Mouse (Mus musculus) MEL (cell line): ENCODE data around the gene Wnt1. TPM values are rescaled to one million over a fixed set of nuclear protein-coding genes. Genes with fewer than 3 reads are reported as not detected.

Experiments
- DNase-seq: peaks from one replicate; pipeline ENCODE4 v3.0.0; 2011; ENCODE audit warnings: low read depth, low spot score
- H3K27ac ChIP-seq: 2 replicates; pipeline ENCODE4 v1.5.1; 2012; ENCODE audit warnings: low read depth, mild to moderate bottlenecking, control low read depth, low read length, moderate library complexity; ENCODE audit not compliant: control insufficient read depth
- H3K27me3 ChIP-seq, 2 experiments: fragments of 150-350 bp in 1 of 2; sonication (generic) in 1 of 2; 2 replicates each; pipeline ENCODE4 v1.6.1; 2012; ENCODE audit warnings: low read length in 2 of 2, mild to moderate bottlenecking in 2 of 2, improper control_type of control experiment in 1 of 2, moderate library complexity in 1 of 2; ENCODE audit not compliant: insufficient read depth in 2 of 2, control insufficient read depth in 1 of 2
- H3K36me3 ChIP-seq, 2 experiments: 2 replicates each; pipeline ENCODE4 v1.6.1; 2012 to 2014; ENCODE audit warnings: low read length in 2 of 2, improper control_type of control experiment in 1 of 2, inconsistent platforms in 1 of 2, mild to moderate bottlenecking in 1 of 2; ENCODE audit not compliant: insufficient read depth in 2 of 2, control insufficient read depth in 1 of 2
- H3K4me1 ChIP-seq, 2 experiments: fragments of 150-350 bp in 1 of 2; sonication (generic) in 1 of 2; 2 replicates each; pipeline ENCODE4 v1.6.1; 2012; ENCODE audit warnings: low read length in 2 of 2, improper control_type of control experiment in 1 of 2, mild to moderate bottlenecking in 1 of 2; ENCODE audit not compliant: insufficient read depth in 2 of 2, control insufficient read depth in 1 of 2
- H3K4me3 ChIP-seq, 2 experiments: fragments of 150-350 bp in 1 of 2; sonication (generic) in 1 of 2; 2 replicates each; pipeline ENCODE4 v1.5.1; 2012; ENCODE audit warnings: low read depth in 2 of 2, low read length in 2 of 2, mild to moderate bottlenecking in 2 of 2, moderate library complexity in 2 of 2, control low read depth in 1 of 2, improper control_type of control experiment in 1 of 2; ENCODE audit not compliant: control insufficient read depth in 1 of 2, insufficient read depth in 1 of 2
- H3K79me2 ChIP-seq: 2 replicates; pipeline ENCODE4 v1.6.1; 2012; ENCODE audit warnings: mild to moderate bottlenecking, low read length, moderate library complexity; ENCODE audit not compliant: control insufficient read depth, poor library complexity, insufficient read depth
- H3K9ac ChIP-seq: 2 replicates; pipeline ENCODE4 v1.6.1; 2012; ENCODE audit warnings: low read depth, mild to moderate bottlenecking, control low read depth, low read length, moderate library complexity; ENCODE audit not compliant: control insufficient read depth, poor library complexity, severe bottlenecking
- H3K9me3 ChIP-seq: fragments of 150-350 bp; sonication (generic); replicated peaks from 2 replicates; pipeline ENCODE4 v1.6.1; 2012; ENCODE audit warnings: mild to moderate bottlenecking, low read length, improper control_type of control experiment, moderate library complexity; ENCODE audit not compliant: insufficient read depth
- BHLHE40 ChIP-seq: IDR thresholded peaks from 2 replicates; pipeline ENCODE4 v1.6.1; 2012; ENCODE audit warnings: low read depth, mild to moderate bottlenecking, inconsistent platforms, low read length, improper control_type of control experiment, borderline replicate concordance
- CHD1 ChIP-seq: IDR thresholded peaks from 2 replicates; pipeline ENCODE4 v1.6.1; 2012; ENCODE audit warnings: low read depth, mild to moderate bottlenecking, inconsistent platforms, low read length, improper control_type of control experiment
- CTCF ChIP-seq, 3 experiments: IDR thresholded peaks in 2 of 3; conservative IDR thresholded peaks in 1 of 3; 2 replicates each; pipeline ENCODE4 v1.5.1; 2011 to 2012; ENCODE audit warnings: low read length in 3 of 3, low read depth in 2 of 3, mild to moderate bottlenecking in 2 of 3, improper control_type of control experiment in 1 of 3, inconsistent platforms in 1 of 3, mixed read lengths in 1 of 3, moderate library complexity in 1 of 3; ENCODE audit not compliant: control insufficient read depth in 1 of 3, insufficient read depth in 1 of 3, poor library complexity in 1 of 3, severe bottlenecking in 1 of 3
- E2F4 ChIP-seq: IDR thresholded peaks from 2 replicates; pipeline ENCODE4 v1.6.1; 2011; ENCODE audit warnings: low read depth, low read length, improper control_type of control experiment, borderline replicate concordance
- ELF1 ChIP-seq: IDR thresholded peaks from 2 replicates; pipeline ENCODE4 v1.6.1; 2014; ENCODE audit warnings: low read depth, mild to moderate bottlenecking, inconsistent platforms, low read length, improper control_type of control experiment, moderate library complexity
- EP300 ChIP-seq, 2 experiments: IDR thresholded peaks; 2 replicates each; pipeline ENCODE4 v1.6.1; 2011; ENCODE audit warnings: improper control_type of control experiment in 2 of 2, low read length in 2 of 2, low read depth in 1 of 2, mild to moderate bottlenecking in 1 of 2
- ETS1 ChIP-seq: IDR thresholded peaks from 2 replicates; pipeline ENCODE4 v1.6.1; 2012; ENCODE audit warnings: low read depth, mild to moderate bottlenecking, inconsistent platforms, low read length, improper control_type of control experiment, moderate library complexity
- KAT2A ChIP-seq: conservative IDR thresholded peaks from 2 replicates; pipeline ENCODE4 v1.6.1; 2012; ENCODE audit warnings: low read depth, low read length, improper control_type of control experiment, inconsistent platforms
- MAZ ChIP-seq: IDR thresholded peaks from 2 replicates; pipeline ENCODE4 v1.6.1; 2012; ENCODE audit warnings: low read depth, mild to moderate bottlenecking, inconsistent platforms, low read length, improper control_type of control experiment
- NRF1 ChIP-seq: IDR thresholded peaks from 2 replicates; pipeline ENCODE4 v1.6.1; 2014; ENCODE audit warnings: low read depth, mild to moderate bottlenecking, inconsistent platforms, low read length, improper control_type of control experiment, moderate library complexity; ENCODE audit not compliant: poor library complexity, insufficient read depth, severe bottlenecking
- POLR2A ChIP-seq, 2 experiments: IDR thresholded peaks; 2 replicates each; pipeline ENCODE4 v1.6.1; 2011 to 2012; ENCODE audit warnings: low read length in 2 of 2, mild to moderate bottlenecking in 2 of 2, control low read depth in 1 of 2, improper control_type of control experiment in 1 of 2, low read depth in 1 of 2, moderate library complexity in 1 of 2; ENCODE audit not compliant: control insufficient read depth in 1 of 2, insufficient read depth in 1 of 2, poor library complexity in 1 of 2
- POLR2AphosphoS5 ChIP-seq: IDR thresholded peaks from 2 replicates; pipeline ENCODE4 v1.6.1; 2012; ENCODE audit warnings: low read depth, borderline replicate concordance, mild to moderate bottlenecking, inconsistent platforms, low read length, moderate library complexity, mixed read lengths
- RAD21 ChIP-seq: IDR thresholded peaks from 2 replicates; pipeline ENCODE4 v1.6.1; 2011; ENCODE audit warnings: mild to moderate bottlenecking, low read depth, low read length, improper control_type of control experiment
- SMC3 ChIP-seq: IDR thresholded peaks from 2 replicates; pipeline ENCODE4 v1.6.1; 2011; ENCODE audit warnings: low read depth, low read length, improper control_type of control experiment
- TAL1 ChIP-seq: IDR thresholded peaks from 2 replicates; pipeline ENCODE4 v1.6.1; 2012; ENCODE audit warnings: mild to moderate bottlenecking, inconsistent platforms, low read length, moderate library complexity, mixed read lengths
- TBP ChIP-seq: IDR thresholded peaks from 2 replicates; pipeline ENCODE4 v1.8.0; 2011; ENCODE audit warnings: low read depth, low read length, improper control_type of control experiment
- TCF12 ChIP-seq: IDR thresholded peaks from 2 replicates; pipeline ENCODE4 v1.6.1; 2014; ENCODE audit warnings: low read depth, mild to moderate bottlenecking, inconsistent platforms, low read length, improper control_type of control experiment, moderate library complexity
- USF2 ChIP-seq, 2 experiments: IDR thresholded peaks; 2 replicates each; pipeline ENCODE4 v1.6.1; 2011 to 2012; ENCODE audit warnings: improper control_type of control experiment in 2 of 2, low read length in 2 of 2, borderline replicate concordance in 1 of 2, inconsistent platforms in 1 of 2, low read depth in 1 of 2, mild to moderate bottlenecking in 1 of 2; ENCODE audit not compliant: insufficient read depth in 1 of 2
- ZC3H11A ChIP-seq: IDR thresholded peaks from 2 replicates; pipeline ENCODE4 v1.6.1; 2012; ENCODE audit warnings: low read depth, mild to moderate bottlenecking, inconsistent platforms, low read length, improper control_type of control experiment
- ZKSCAN1 ChIP-seq: IDR thresholded peaks from 2 replicates; pipeline ENCODE4 v1.6.1; 2012; ENCODE audit warnings: low read depth, mild to moderate bottlenecking, inconsistent platforms, low read length, improper control_type of control experiment, moderate library complexity
- polyA plus RNA-seq, 2 experiments: library from polyadenylated mRNA; stranded (reverse) in 1 of 2; unstranded in 1 of 2; fragments of >175 nt in 1 of 2; fragments of >200 nt in 1 of 2; gene quantifications; 2 replicates each; pipeline versions ENCODE4 v1.2.1 to v1.2.4; 2012; ENCODE audit warnings: low replicate concordance in 2 of 2, low read depth in 1 of 2; ENCODE audit not compliant: insufficient read length in 2 of 2, insufficient read depth in 1 of 2, missing spikeins in 1 of 2
- total RNA-seq: library from RNA; depleted of rRNA; stranded (reverse); fragments of 300-350 nt; gene quantifications from 2 replicates; pipeline ENCODE4 v1.2.3, GENCODE M21; 2012

Gene Wnt1
- total and polyA plus RNA-seq, 3 experiments: not detected

- no peak for DNase-seq
- no peaks in the 10 kb centered on the region for H3K79me2 ChIP-seq
- H3K9ac ChIP-seq: no peak overlapping the region
- TF ChIP-seq E2F4 (no peak), TBP (no peak), USF2 (IDR thresholded peaks at IDR 0.05; ENCODE audit: borderline replicate concordance in 1 of 2, insufficient read depth in 1 of 2, low read depth in 1 of 2, low read length in 2 of 2) (no peak), CHD1 (no peak), TCF12 (no peak), SMC3 (no peak), KAT2A (no peak), TAL1 (no peak), EP300 (IDR thresholded peaks at IDR 0.05; ENCODE audit: low read depth in 1 of 2, low read length in 2 of 2) (no peak), BHLHE40 (no peak), POLR2A (IDR thresholded peaks at IDR 0.05; ENCODE audit: control insufficient read depth in 1 of 2, insufficient read depth in 1 of 2, low read depth in 1 of 2, low read length in 2 of 2, poor library complexity in 1 of 2) (no peak), ZKSCAN1 (no peak), NRF1 (no peak), ELF1 (no peak), MAZ (no peak), RAD21 (no peak), POLR2AphosphoS5 (no peak), ZC3H11A (no peak), ETS1 (no peak)
- H3K27ac ChIP-seq: no peak overlapping the region
- H3K9me3 ChIP-seq: no peaks in the 10 kb centered on the region
- no peaks in the 10 kb centered on the region for H3K36me3 ChIP-seq
- H3K27me3 ChIP-seq: no peaks in the 10 kb centered on the region
- no peak overlapping the region for H3K4me3 ChIP-seq
- H3K4me1 ChIP-seq: peaks cover 0 to 5% of the 10 kb centered on the region in 2 experiments; a peak in 1 of 4 replicates
Observed at GRCm38 (mm10) chr15:98788972-98789660, 541 bp upstream of the Wnt1 start.

- H3K4me3 ChIP-seq: no peak overlapping the region
- H3K4me1 ChIP-seq: peaks cover 0 to 5% of the 10 kb centered on the region in 2 experiments; a peak in 1 of 4 replicates
- H3K27ac ChIP-seq: no peak overlapping the region
- H3K36me3 ChIP-seq: no peaks in the 10 kb centered on the region
- no peak overlapping the region for H3K9ac ChIP-seq
- H3K79me2 ChIP-seq: no peaks in the 10 kb centered on the region
- no peak for TF ChIP-seq CTCF (IDR thresholded peaks at IDR 0.05 in 2 of 3, conservative IDR thresholded peaks at IDR 0.05 in 1 of 3; ENCODE audit: control insufficient read depth in 1 of 3, insufficient read depth in 1 of 3, low read depth in 2 of 3, low read length in 3 of 3, poor library complexity in 1 of 3, severe bottlenecking in 1 of 3)
- TF ChIP-seq RAD21: no peak
- TF ChIP-seq CHD1: no peak
- H3K27me3 ChIP-seq: no peaks in the 10 kb centered on the region
- DNase-seq: no peak
- H3K9me3 ChIP-seq: no peaks in the 10 kb centered on the region
Observed at GRCm38 (mm10) chr15:98790761-98791160, 1.1 kb downstream of the Wnt1 start.
